Mouse (Mus musculus) small intestine, adult 2 months (tissue): ENCODE data around the gene Cphx3.
"Not testable (repeated sequence)": the region's sequence is repeated elsewhere in the genome, so short reads cannot be mapped to it uniquely, and the experiment has no call there.

Experiments
- CTCF ChIP-seq: fragments of 200-500 bp; IDR thresholded peaks from 2 replicates; pipeline ENCODE4 v1.5.1; 2012; ENCODE audit warnings: low read depth, mild to moderate bottlenecking, control low read depth, inconsistent platforms, low read length, moderate library complexity, mixed read lengths; ENCODE audit not compliant: insufficient replicate concordance, insufficient read length; ENCODE audit errors: extremely low read depth
- POLR2A ChIP-seq: fragments of 200-500 bp; IDR thresholded peaks from 2 replicates; pipeline ENCODE4 v1.6.1; 2012; ENCODE audit warnings: low read depth, mild to moderate bottlenecking, control low read depth, inconsistent platforms, low read length, moderate library complexity

- not testable (repeated sequence) for TF ChIP-seq POLR2A, CTCF
These were observed 91.9 kb downstream of the Cphx3 start for GRCm38 (mm10) chr14:26173955-26174354.
